Mouse (Mus musculus) heart, postnatal 36 days (tissue): ENCODE data around the gene Serpina3b. TPM values are rescaled to one million over a fixed set of nuclear protein-coding genes. Genes with fewer than 3 reads are reported as not detected.
"Not testable (repeated sequence)": the region's sequence is repeated elsewhere in the genome, so short reads cannot be mapped to it uniquely, and the experiment has no call there.

Experiments
- DNase-seq, 2 experiments: peaks; one replicate each; pipeline ENCODE4 v3.0.0; 2021 to 2022
- intact Hi-C: fragments of 180-260 bp; cut with DNase I; formaldehyde crosslinking; loops from one replicate; pipeline ENCODE4 v1.15.1; 2025
- total RNA-seq, 2 experiments: library from RNA; stranded (reverse); gene quantifications; 2 replicates each; pipeline ENCODE4 v1.2.3; 2021

Gene Serpina3b
- not detected for total RNA-seq

DNA sequence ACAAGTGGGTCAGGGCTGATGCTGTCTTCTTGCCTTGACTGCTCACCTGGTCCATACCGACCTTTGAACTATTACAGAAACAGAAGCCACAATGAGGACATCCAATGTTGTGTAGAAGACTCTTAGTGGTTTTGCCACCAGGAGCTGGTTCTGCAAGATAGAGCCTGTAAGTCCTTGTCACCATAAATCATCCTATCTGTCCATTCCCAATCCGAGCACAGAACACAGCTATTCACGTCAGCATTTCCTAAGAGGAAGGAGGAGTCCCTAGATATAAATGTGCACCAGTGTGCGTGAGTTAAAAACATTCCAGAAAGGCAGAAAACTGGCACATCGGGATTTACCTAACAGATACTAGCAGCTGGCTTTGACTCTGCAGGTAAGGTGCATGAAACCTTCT is at the start of gene Serpina3b:
TSS of gene Serpina3b (plus strand) at position 301 of the 400 bp plus-strand sequence.
- intact Hi-C loops: no loop called here
- DNase-seq: no peak

DNA sequence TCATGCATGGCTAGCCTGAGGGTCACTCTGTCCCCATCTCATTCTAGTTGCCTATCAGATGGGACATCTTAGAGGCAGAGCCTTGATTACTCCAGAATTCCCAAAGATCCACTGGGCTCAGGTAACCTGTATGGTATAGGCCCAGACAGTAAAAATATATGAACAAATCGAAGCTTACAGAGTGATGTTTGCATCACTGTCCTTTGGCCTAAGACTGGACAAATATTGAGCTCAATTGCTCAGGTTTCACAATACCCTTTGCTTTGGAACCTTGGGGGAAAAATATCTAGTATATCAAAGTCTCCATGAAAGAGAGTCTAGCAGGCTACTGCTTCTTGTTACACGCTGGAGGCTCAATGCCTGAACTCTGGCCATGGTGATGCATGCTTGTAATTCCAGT is 37.7 kb upstream of the Serpina3b start:
- DNase-seq: no peak
- intact Hi-C loops: no loop called here

DNA sequence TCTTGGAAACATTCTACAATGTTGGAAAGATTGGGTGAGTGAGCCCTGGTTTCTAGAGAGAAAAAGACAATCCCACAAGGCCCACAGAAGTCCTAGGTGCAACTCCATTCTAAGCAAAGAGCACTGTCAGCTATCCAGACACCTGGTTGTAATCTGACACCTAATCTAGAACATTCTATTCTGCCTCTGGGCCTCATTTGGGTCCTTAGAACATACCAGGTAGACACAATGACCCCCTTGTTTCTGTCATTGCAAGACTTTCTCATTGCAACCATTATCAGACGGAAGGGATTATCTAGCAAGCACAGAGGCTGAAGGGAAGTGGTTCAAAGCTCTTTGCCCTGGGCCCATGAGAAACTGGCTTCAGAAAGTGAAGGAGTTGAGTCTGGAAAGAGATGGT is 36.5 kb upstream of the Serpina3b start:
- intact Hi-C loops: no loop called here
- no peak for DNase-seq

DNA sequence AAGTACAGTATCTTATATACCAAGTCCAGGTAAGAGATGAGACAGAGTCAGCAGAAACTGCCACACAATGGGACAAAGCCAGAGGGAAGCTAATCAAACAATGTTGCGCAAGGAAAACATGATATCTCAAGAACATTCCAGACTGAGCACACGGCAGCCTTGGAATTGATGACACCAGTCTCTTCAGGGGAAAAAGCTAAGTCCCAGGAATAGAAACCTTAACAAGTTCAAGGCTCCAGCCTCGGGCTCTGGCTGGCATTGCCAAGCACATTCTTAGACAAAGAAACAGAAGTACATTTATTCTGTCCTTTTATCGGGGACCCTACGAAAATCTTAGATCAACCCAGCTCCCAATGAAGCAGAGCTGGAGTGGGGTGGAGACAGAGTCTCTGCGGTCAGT is 27.0 kb upstream of the Serpina3b start, which contains the start of gene Serpina5:
TSS of gene Serpina5 (plus strand) at position 346 of the 400 bp plus-strand sequence.
- no peak for DNase-seq
- intact Hi-C loops: no loop called here

DNA sequence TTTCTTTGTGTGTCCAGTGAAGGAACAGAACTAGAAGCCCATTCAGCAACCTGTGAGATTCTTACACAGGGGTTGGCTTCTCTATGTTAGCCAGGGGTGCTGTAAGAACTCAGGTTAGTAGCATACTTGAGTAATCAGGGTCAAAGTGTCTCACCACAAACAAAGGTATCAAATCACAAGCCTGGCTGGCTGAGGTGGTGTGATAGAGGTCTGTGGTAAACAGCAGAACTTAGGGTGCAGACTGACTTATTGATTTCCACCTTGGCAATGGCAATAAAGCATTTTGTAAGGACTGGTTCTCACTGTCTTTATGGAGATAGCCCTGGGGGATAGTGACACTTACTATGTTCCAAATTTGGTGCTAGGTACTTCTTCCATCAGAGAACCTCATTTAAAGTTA is 21.9 kb upstream of the Serpina3b start:
- intact Hi-C loops: no loop called here
- DNase-seq: no peak

DNA sequence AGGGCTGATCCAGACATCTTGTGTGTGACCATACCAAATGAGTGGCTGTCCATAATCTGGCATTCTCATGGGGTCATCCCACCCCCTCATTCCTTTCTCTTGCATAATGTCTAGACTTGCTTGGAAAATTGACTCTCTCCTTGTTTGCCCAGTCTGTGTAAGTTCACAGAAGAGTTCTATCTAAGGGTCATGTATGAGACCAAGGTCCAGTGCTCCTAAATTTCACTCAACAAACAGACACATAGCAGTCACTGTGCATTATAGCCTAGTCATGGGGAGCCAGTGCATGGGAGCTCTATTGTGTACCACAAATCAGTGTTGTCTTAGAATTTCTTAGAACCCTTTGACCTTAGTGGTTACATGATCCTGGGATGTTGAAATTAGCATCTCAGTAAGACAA is 20.9 kb upstream of the Serpina3b start:
- intact Hi-C loops: no loop called here
- no peak for DNase-seq

DNA sequence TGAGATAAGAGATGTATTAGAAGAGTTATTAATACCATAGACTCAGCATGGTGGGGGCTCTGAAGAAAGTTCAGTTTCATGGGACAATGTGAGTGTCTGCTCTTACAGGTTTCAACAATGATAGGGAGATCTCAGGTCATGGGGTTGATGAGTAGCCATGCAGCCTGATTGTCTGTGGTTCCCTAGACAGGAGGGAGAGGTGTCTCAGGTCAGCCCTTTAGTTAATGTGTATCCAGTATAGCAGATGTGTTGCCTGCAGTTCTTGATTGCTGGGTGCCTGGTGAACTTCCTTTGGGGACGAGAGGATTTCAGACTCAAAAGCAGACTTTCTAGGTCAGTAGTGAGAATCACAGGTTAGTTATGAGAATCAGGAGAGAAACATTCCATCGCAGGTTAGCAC is 19.3 kb upstream of the Serpina3b start:
- no peak for DNase-seq
- intact Hi-C loops: no loop called here

DNA sequence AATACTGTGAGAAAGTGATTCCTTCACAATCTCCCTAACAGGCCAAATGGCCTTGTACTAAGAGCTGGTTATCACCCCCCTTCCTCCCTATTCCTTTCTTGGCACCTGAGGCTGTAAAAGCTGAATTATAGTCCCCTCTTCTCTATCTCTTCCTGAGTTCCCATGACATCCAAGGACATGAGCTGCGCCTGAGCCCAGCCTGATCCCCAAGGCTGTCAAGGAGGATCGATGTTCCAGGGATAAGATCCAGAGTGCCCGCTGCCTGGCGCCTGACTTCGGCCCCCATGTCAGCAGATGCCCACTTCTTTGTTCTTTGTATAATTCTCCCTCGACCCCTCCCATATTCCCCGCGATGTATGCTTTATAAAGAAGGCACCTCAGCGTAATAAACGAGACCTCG is 15.5 kb upstream of the Serpina3b start, which contains the start of gene Serpina3a:
TSS of gene Serpina3a (plus strand) at position 392 of the 400 bp plus-strand sequence.
- DNase-seq, intact Hi-C loops: not testable (repeated sequence)

DNA sequence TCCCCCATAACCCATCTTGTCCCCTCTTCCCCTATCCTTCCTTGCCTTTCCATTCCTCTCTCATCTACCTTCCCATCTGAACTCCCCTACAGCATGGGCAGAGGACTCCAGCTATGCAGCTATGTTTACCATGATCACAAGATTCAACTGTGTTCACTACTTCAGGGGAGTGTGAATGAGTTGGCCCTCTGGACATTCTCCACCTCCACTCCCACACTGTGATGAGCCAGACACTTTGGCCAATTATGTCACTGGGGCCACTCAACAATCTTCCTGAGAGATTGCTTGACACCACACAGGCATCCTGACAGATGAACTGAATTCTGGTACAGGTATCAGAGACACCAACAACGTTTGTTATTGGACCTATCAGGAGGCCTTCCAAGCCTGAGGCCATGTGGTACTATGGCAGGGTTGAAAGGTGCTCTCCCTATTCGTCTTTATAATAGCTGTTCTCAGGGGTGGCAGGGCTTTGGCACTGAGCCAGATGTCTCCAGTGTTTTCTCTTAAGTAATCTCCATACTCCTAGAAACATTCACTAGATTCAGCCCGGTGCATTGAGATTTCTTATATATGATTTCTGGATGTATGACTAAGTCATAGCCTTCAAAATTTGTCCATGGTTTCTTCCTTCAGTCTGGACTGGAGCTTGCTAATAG is 12.7 kb upstream of the Serpina3b start:
- DNase-seq: no peak

DNA sequence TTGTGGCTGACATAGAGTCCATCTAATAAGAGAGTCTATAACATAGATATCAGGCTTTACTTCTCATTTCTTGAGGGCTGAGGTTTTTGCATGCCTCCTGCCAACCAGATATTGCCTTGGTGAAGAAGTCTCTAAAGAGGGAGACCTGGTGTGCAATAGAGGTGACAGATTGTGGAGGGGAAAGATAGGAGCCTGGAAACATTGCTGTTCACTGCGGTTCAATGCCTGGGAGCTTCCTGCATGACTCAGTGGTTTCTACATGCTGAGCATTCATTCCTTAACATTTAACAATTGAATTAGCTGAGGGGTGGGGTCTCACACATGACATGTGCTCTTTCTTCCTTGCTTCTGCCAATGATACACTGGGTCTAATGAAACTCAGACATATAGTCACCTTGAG is 4.7 kb upstream of the Serpina3b start:
- intact Hi-C loops: no loop called here
- no peak for DNase-seq

More for the DNA sequence above, 12.7 kb upstream of the Serpina3b start:
- intact Hi-C loops: no loop called here

DNA sequence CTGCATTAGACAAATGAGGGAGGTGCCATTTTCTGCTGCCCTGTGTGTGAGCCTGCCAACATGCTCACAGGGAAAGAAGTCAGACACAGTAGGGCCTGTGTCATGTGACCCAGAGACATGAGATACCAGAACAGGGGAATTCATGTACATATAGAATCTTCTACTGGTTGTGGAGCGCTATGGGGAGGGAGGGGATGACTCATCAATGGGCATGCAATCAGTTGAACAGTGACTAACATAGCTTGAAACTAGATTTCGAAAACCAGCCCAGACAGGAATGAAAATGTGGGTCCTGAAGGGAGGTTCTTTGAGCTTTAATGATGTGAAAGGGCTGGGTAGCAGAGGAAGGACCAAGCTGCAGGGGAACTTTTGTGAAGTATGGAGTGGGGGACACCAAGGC is 3.8 kb upstream of the Serpina3b start:
- DNase-seq: no peak
- intact Hi-C loops: no loop called here

DNA sequence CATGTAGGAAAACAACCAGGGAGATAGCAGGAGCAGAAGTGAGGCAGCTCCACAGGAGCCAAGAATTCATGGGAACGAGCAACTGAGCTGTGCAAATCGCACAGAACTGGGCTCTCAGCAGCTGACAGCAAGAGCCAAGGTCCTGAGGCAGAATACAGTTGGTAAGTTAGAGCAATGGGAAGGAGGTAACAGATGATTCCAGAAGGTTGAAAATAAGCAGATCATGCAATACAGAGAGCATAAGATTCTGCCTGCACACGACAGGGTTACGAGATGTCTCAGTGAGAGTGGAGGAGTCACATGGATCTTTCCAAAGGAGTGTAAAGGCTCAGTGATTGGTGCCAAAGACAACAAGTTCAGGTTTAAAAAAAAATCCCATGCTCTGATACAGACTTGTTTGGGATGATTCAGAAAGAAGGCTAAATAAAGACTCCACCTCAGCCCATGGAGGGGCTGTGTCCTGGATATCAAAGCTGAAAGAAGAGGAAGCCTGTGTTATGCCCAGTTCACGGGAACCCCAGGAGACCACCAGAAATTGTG is 2.7 kb upstream of the Serpina3b start:
- DNase-seq: no peak
- intact Hi-C loops: no loop called here

DNA sequence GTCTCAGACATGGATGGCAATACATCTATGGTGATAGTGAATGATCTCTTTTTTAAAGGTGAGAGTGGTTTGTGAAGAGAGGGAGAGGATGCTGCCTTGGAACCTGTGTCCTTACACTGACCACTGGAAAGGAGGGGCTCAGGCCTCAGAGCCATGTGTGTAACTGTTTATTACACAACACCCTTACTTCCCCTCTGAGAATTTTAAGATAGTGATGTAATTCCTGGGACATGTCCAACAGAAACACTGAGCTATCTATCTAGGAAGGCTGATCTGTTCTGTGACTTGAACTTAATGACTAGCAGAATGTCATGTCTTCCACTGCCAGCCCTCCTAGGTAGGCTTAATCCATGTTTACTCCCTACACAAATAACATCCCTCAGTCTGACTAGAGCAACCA is 3.2 kb downstream of the Serpina3b start:
- intact Hi-C loops: no loop called here
- no peak for DNase-seq

DNA sequence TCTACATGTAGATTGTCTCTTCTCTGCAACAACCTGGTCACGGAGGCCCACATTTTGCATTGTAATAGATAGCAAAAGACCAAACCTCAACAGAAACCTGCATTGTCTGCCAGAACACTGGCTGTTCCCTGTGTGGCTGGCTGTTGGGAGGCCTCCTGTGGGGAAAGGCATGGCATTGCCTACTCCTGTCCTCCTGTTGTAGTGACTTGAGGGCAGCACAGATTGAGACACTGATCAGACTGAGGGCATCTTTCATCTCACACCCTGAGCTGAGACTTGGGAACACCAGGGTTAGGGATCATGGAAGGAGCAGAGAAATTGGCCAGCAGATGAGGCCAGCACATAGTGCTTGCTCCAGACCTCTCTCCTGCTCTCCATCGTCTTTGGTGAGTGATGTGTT is 10.4 kb downstream of the Serpina3b start:
- DNase-seq: no peak
- intact Hi-C loops: no loop called here

DNA sequence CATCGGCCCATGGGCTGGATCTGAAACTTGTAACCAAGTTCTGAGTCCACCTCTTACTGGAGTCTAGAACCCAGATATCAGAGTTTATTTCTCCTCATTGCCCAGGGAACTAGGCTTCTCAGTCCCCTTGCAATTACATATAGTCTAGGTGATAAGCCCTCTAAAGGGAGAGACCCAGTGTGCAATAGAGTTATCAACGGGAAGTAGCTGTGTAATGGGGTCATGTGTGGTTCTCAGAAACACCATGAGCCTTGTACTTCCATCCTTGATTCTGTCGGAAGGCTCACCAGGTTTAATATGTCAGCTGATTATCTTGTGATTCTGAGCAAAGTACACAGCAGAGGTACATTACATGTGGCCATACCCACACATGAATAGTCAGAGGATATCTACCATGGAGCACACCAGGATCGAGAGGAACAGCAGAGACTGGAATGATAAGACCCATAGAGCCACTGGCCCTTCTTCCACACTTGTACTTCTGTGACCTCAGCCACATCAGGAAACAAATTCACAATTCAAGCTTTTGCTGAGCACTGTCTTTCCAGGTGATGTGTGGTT is 12.8 kb downstream of the Serpina3b start:
- DNase-seq: no peak
- intact Hi-C loops: no loop called here

DNA sequence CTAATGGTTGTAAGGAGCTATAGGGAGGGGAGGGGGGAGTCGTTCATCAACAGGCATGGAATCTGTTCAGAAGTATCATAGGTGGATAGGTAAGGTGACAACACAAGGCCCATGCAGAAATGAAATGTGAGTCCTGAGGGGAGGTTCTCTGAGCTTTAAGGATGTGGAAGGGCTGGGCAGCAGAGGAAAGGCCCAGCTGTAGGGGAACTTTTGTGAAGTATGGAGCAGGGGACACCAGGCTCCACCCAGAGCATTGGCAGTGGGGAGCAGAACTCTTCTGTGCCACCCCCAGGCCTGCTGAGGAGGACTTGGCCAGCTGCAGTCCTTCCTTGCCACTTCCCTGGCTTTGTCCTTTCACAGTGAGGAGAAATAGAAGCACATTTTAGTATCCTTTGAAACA is 13.7 kb downstream of the Serpina3b start:
- DNase-seq: no peak
- intact Hi-C loops: no loop called here

DNA sequence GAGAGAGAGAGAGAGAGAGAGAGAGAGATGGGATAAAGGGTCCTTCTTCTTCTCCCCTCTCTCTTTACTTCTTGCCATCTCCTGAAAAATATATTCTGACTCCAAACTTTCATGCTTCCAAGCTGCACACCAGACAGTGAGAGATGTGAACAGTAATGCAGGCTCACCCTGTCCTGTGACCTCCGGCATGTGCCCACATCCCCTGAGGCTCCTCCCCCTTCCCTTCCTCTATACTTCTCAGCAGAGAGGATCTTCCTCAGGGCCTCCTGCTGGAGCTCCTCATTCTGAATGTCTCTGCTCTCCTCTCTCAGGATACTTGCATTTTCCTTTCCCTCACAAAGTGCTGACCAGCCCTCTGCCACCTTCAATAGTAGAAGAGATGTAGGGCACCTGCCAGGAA is 14.6 kb downstream of the Serpina3b start:
- intact Hi-C loops: no loop called here
- DNase-seq: no peak

DNA sequence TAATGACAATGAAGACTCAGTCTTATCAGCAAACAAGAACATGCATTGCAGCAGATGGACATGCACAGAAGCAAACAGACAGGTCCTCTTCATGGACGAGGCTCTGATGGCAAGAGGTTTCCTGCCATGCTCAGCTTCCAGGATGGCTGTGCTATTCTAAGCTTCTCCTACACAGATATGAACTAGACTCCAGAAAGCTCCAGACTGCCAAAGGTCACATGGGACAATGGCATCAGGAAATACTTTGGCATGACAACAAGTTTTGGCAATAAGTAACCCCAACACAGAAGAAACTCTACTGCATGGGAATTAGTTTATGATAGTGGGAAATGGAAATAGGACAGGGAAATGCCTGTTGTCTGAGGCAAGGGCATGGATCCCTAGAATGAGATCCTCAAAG is 15.5 kb downstream of the Serpina3b start:
- no peak for DNase-seq
- intact Hi-C loops: no loop called here

DNA sequence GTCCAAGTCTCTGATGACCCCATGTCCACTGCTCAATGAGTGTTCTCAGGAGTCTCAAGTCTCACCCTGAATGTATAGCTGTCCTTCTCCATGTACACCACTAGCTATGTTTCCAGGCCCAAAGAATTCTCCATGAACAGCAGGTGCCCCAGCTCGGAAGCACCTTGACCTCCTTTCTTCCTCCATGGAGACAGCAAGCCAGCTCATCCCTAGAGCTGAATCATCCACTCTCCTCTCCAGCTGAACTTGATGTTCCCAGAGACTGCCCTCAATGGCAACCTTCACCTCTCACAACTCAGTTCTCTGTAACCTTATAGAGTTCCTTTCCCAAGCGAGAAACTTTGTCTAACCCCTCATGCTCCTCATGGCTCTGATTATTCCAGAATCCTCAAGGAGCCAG is 17.8 kb downstream of the Serpina3b start:
- intact Hi-C loops: no loop called here
- no peak for DNase-seq

DNA sequence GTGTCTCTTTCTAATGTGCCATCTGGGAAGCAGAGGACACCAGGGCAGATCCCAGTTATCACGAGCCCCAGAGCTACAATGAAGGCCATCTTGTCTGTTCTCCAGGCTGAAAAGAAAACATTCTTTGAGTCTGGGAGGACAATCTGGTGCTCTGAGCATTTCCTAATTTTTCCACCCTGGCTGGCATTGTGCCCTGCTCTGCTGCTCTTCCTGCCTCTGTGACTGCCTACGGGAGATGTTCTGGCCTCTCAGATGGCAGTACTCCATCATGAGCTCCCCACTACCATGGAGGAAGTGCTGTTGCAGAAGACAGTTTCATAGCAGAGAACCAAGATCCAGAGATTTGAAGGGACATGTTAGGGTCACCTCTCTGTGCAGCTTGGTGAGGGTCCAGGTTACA is 24.2 kb downstream of the Serpina3b start:
- intact Hi-C loops: no loop called here
- DNase-seq: no peak

DNA sequence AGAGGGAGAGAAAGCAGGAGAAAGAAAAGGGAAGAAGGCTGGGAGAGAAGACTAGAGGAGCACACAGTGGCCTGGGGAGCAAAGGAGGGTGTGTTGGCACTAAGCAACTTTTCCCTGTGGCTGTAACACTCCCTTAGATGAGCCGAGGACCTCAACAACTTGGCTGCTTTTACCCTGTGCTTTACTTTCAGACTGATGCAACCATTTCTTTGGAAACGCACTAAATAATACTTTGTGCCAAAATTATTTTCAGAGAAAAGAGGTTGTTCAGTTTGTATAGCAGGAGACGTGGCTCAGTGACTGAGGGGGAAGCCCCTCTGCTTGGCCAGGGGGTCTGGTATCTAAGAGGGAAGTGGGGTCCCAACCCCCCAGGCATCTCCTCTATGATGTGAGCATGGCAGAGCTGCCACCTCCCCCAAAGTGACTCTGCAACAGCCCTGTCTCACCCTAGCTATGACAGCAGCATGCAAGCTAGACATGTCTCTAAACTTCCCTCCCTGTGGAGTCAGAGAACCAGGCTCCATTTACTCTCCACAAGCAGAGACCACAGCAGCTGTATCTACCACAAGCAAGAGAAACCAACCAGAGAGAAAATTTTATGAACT is 25.3 kb downstream of the Serpina3b start:
- intact Hi-C loops: no loop called here
- DNase-seq: no peak

DNA sequence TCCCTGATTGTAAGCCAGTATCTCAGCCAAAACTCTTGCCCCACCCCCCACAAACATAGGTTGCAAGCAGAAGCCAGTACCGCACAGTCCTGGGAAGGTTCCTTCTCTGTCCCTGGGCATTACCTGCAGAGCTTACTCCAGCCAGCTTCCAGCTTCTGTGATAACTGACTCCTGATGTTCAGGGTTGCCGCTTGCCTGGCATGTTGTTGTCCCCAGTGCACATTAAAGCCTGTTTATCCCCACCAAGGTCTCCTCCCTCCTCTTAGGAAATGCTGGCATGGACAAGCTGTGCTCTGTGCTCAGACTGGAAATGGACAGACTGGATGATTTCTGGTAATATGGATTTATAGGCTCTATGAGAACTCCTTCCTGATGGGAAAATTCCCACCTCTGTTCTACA is 25.9 kb downstream of the Serpina3b start, which contains the start of gene Serpina3c:
TSS of gene Serpina3c (minus strand) at position 215 of the 400 bp plus-strand sequence.
- intact Hi-C loops: no loop called here
- DNase-seq: no peak
